Mouse (Mus musculus): ENCODE data around the gene Pappa2.

The Pappa2 gene

DNA sequence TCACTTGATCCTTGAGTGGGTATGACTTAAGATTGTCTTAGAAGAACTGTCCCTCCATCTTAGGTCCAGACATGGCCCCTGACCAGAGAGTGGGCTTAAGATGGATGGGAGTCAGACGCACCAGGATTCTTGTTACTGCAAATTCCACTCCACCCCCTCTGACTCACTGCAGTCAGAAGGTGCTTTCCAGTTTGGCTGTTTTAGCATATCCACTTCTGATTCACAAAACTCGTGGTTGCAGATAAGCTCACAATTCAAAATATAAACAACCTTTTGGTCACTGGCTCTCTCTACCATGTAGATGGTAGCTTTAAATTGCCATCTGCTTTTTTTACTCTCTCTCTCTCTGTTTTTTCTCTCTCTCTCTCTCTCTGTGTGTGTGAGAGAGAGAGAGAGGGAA is 214.4 kb downstream of the Pappa2 start:
- DNase-seq (ENCODE audit: low read depth, low spot score) = no peak

- no peak for DNase-seq (ENCODE audit: low read depth, low spot score)
Observed at GRCm38 (mm10) chr1:158764727-158765126, 215.6 kb downstream of the Pappa2 start.

- DNase-seq (ENCODE audit: low read depth, low spot score) = no peak
Observed at GRCm38 (mm10) chr1:158764211-158764610, 216.1 kb downstream of the Pappa2 start.

DNA sequence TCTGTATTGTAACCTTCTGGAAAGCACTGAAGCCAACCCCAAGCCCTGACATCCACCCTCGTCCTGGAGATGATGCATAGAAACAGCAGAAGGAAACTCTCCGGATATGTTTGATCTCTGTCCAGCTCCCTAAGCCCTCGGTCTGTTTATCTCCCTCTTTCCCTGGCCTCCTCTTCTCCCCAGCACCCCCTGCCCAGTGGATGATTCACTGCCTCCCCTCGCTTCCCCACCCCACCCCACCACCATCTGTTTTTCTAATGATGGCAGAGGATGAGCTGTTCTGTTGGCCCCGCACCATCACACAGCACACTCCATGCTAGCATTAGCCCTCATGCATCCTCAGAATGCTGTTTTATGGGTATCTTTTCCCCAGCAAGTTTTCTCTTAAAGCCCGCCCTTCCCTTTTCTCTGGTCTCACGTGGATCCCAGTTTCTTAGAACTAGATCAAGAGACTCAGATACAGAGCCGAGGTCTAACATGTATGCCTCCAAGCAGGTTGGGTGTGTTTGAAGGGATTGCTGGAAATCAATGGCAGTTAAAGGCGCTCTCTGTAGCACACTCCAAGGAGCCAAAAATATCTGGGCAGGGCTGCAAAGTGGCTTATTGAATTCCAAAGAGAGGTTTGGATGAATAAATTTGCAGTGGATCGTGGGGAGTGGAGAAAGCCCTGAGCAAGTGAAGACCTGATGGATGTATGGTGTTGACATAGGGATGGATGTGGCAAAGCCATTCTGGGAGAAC is 231.8 kb downstream of the Pappa2 start:
- DNase-seq (ENCODE audit: low read depth, low spot score) = peak; percentile 30

- peak; percentile 73 for DNase-seq (ENCODE audit: low read depth, low spot score)
Observed at GRCm38 (mm10) chr1:158741449-158741848, 238.8 kb downstream of the Pappa2 start.

DNA sequence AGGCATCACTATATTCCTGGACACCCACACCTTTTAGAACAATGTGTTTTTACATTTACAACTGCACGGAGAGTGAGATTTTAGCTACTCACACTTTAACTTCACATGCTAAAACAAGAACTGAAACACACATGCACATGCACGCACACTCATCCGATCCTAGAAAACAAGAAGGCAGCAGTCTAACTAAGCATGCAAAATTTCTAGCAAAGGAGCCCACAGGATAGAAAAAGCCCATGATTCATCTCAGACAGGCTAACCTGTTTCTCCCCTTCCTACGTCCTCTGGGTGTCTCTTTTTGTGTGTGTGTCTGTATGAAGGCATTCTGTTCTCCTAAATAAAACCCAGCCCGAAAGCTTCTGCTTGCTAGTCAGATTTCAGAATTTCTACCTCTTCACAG is 239.3 kb downstream of the Pappa2 start:
- no peak for DNase-seq (ENCODE audit: low read depth, low spot score)

DNA sequence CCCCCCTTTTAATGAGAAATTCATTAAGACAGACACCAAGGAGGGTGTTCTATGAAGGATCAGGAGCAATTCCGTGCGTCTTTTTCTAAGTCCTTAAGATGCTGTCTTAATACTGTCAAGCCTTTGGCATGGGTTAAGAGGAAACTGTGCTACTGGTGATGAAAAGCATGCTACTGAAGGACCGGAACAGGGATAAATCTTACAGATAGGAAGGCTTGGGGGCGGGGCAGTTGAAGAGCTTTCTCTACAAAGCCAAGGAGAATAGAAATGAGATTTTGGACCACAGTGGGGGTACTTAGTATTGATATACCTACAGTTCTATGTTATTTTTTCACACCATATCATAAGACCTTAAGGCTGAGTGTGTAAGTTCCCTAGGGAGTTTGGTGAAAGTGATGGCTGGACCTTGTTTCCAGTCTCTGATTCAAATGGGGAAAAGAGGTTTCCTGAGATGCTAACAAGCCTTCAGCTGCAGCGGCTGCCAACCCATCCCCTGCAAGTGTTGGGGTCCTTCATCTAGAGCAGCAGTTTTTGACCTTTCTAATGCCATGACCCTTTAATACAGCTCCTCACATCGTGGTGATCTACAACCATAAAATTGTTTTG is 240.0 kb downstream of the Pappa2 start:
- DNase-seq (ENCODE audit: low read depth, low spot score) = no peak

- no peak for DNase-seq (ENCODE audit: low read depth, low spot score)
Observed at GRCm38 (mm10) chr1:158739132-158739919, 241.0 kb downstream of the Pappa2 start.

DNA sequence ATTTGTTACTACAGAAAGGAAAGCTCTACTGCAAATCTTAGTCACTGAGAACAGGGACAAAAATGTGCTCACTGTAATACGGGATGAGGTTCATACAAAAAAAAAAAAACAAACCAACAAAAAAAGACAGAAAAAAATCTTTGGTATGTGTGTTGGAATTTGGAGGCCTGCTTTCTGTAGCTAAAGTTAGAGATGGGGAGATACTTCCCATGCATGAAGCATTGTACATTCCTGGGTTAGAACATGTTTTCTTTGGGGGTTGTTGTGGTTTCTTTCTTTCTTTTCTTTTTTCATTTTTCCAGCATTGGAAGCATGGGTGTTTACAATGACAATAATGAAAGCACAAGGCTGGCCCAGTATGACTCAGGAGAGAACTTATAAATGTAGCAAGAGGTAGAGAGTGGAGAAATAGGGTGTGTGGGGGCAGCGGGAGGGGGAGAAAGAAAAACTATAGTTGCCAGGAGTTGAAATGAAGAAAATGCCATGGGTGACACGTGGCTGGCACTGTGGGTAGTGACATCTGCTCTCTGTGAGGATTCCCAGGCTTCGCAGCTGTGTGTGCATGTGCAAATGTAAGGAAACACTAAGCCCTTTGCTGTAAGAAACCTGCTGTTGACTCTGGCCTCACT is 247.3 kb downstream of the Pappa2 start:
- DNase-seq (ENCODE audit: low read depth, low spot score) = no peak

- DNase-seq (ENCODE audit: low read depth, low spot score) = peak; percentile 68
Observed at GRCm38 (mm10) chr1:158713301-158714095, 266.8 kb downstream of the Pappa2 start.

DNA sequence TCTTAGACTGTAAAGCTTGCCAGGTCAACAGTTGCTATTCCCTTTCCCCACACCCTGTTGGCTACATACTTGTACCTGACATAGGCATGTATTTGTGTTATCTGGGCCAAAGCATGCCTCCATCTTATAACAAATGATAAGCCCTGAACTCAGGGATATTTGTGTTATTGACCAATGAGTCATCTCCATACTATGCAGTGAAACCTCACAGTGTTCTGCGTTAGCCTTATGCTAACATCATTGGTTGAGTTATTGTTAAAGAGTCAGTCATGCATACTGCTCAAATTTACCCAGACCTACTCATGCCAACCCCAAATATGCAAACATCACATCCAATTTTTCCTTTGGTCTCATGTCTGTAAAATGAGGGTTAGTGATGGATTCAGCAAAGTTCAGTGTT is 279.0 kb downstream of the Pappa2 start:
- no peak for DNase-seq (ENCODE audit: low read depth, low spot score)

GRCm38 (mm10) chr1:158700147-158700546 is 280.1 kb downstream of the Pappa2 start:
- no peak for DNase-seq (ENCODE audit: low read depth, low spot score)

GRCm38 (mm10) chr1:158699276-158699675 is 281.0 kb downstream of the Pappa2 start:
- DNase-seq (ENCODE audit: low read depth, low spot score) = no peak

DNA sequence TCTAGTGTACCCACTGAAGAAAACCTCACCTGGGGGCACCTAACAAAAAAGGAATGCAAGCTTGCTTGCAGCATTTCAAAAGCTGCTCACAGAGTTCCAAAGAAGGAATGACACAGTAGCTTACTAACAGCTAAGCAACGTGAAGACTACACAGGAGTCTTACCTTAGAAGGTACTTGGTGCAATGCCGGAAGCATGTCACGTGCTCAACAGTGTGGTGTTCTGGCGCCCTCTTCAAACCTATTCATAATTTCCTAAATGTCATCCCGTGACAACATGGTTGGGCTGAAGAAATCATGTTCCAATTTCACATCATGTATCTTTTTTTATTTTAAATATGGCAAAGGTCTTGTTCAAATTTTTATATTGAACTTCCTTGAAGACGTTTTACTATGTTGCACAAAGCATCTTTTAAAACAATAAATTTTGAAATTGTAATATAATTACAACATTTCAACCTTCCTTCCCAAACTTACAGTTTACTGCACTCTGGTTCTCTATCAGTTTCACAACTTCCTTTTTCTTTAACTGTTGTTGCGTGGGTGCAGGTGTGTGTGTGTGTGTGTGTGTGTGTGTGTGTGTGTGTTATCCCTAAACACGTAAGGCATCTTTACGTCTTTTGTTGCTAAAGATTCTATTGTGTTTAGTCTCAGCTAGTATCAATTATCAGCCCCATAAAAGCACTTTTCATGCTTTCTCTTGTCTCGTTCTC is 282.3 kb downstream of the Pappa2 start:
- DNase-seq (ENCODE audit: low read depth, low spot score) = no peak

GRCm38 (mm10) chr1:158697423-158697822 is 282.9 kb downstream of the Pappa2 start:
- no peak for DNase-seq (ENCODE audit: low read depth, low spot score)

GRCm38 (mm10) chr1:158687726-158688125 is 292.6 kb downstream of the Pappa2 start:
- DNase-seq (ENCODE audit: low read depth, low spot score) = no peak

- DNase-seq (ENCODE audit: low read depth, low spot score) = peak; percentile 73
Observed at GRCm38 (mm10) chr1:158669971-158670592, 310.2 kb downstream of the Pappa2 start.

DNA sequence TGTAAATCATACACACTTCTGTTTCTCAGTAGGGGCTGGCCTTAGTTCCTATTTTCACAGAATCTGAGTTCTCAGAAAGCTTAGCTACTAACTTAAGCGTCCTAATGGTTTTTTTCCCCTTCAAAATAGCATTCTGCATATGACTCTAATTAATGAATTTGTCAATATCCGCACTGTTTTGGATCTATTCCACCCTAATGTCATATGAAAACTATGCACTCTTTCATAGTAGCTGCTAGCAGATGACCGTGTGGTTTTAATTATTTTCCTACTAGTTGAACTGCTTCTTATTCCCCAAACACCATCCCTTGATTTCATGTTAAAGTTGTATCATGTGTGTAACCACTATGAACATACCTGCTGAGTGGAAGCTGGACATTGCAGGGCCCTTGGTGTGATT is 314.3 kb downstream of the Pappa2 start:
- DNase-seq (ENCODE audit: low read depth, low spot score) = no peak
